Mouse (Mus musculus): ENCODE results near the gene Phlpp1.
"Not testable (repeated sequence)": the region's sequence is repeated elsewhere in the genome, so short reads cannot be mapped to it uniquely, and the experiment has no call there.

The Phlpp1 gene

GRCm38 (mm10) chr1:106244245-106244644 is 72.7 kb downstream of the Phlpp1 start:
- no peak for DNase-seq (ENCODE audit: low spot score in 2 of 2)

- no peak for DNase-seq (ENCODE audit: low spot score in 2 of 2)
Observed at GRCm38 (mm10) chr1:106254047-106254446, 82.5 kb downstream of the Phlpp1 start.

GRCm38 (mm10) chr1:106257176-106257575 is 85.6 kb downstream of the Phlpp1 start:
- DNase-seq (ENCODE audit: low spot score in 2 of 2): no peak

GRCm38 (mm10) chr1:106268028-106268799 is 96.7 kb downstream of the Phlpp1 start:
- DNase-seq (ENCODE audit: low spot score in 2 of 2): no peak

GRCm38 (mm10) chr1:106269337-106269736 is 97.8 kb downstream of the Phlpp1 start:
- no peak for DNase-seq (ENCODE audit: low spot score in 2 of 2)

- no peak for DNase-seq (ENCODE audit: low spot score in 2 of 2)
Observed at GRCm38 (mm10) chr1:106272916-106273315, 101.4 kb downstream of the Phlpp1 start.

GRCm38 (mm10) chr1:106273801-106274200 is 102.2 kb downstream of the Phlpp1 start:
- DNase-seq (ENCODE audit: low spot score in 2 of 2): no peak

- no peak for DNase-seq (ENCODE audit: low spot score in 2 of 2)
Observed at GRCm38 (mm10) chr1:106274561-106275001, 103.0 kb downstream of the Phlpp1 start.

- no peak for DNase-seq (ENCODE audit: low spot score in 2 of 2)
Observed at GRCm38 (mm10) chr1:106275142-106275541, 103.6 kb downstream of the Phlpp1 start.

GRCm38 (mm10) chr1:106275731-106276130 is 104.2 kb downstream of the Phlpp1 start:
- no peak for DNase-seq (ENCODE audit: low spot score in 2 of 2)

GRCm38 (mm10) chr1:106276824-106277223 is 105.3 kb downstream of the Phlpp1 start:
- DNase-seq (ENCODE audit: low spot score in 2 of 2): no peak

- DNase-seq (ENCODE audit: low spot score in 2 of 2): no peak
Observed at GRCm38 (mm10) chr1:106277286-106277685, 105.7 kb downstream of the Phlpp1 start.

- DNase-seq (ENCODE audit: low spot score in 2 of 2): no peak
Observed at GRCm38 (mm10) chr1:106278552-106279060, 107.1 kb downstream of the Phlpp1 start.

- no peak for DNase-seq (ENCODE audit: low spot score in 2 of 2)
Observed at GRCm38 (mm10) chr1:106279404-106280123, 108.0 kb downstream of the Phlpp1 start.

- DNase-seq (ENCODE audit: low spot score in 2 of 2): no peak
Observed at GRCm38 (mm10) chr1:106280171-106280913, 108.8 kb downstream of the Phlpp1 start.

GRCm38 (mm10) chr1:106286815-106287214 is 115.3 kb downstream of the Phlpp1 start:
- no peak for DNase-seq (ENCODE audit: low spot score in 2 of 2)

- no peak for DNase-seq (ENCODE audit: low spot score in 2 of 2)
Observed at GRCm38 (mm10) chr1:106289065-106289464, 117.5 kb downstream of the Phlpp1 start.

- no peak for DNase-seq (ENCODE audit: low spot score in 2 of 2)
Observed at GRCm38 (mm10) chr1:106289580-106289979, 118.0 kb downstream of the Phlpp1 start.

- no peak for DNase-seq (ENCODE audit: low spot score in 2 of 2)
Observed at GRCm38 (mm10) chr1:106309394-106310039, 138.0 kb downstream of the Phlpp1 start.

GRCm38 (mm10) chr1:106310285-106310684 is 138.7 kb downstream of the Phlpp1 start:
- no peak for DNase-seq (ENCODE audit: low spot score in 2 of 2)

- not testable (repeated sequence) for DNase-seq (ENCODE audit: low spot score in 2 of 2)
Observed at GRCm38 (mm10) chr1:106311830-106312229, 140.3 kb downstream of the Phlpp1 start.

- DNase-seq (ENCODE audit: low spot score in 2 of 2): no peak
Observed at GRCm38 (mm10) chr1:106314476-106314875, 142.9 kb downstream of the Phlpp1 start.

Data from spleen, postnatal 14 days (tissue).